Mouse (Mus musculus) megakaryocyte, embryonic 14.5 days (primary cell): ENCODE measurements at regions not wholly inside any gene's neighbourhood (a gene's known extent, or its start where the extent isn't known, plus 50 kb on each side); places are given as distances from the start of the nearest gene placed in this dataset.

Experiments
- FLI1 ChIP-seq: IDR thresholded peaks from 2 replicates; pipeline ENCODE4 v1.6.1; 2012; ENCODE audit warnings: low read length, inconsistent platforms, mixed read lengths
- GATA1 ChIP-seq: IDR thresholded peaks from 3 replicates; pipeline ENCODE4 v1.6.1; 2012; ENCODE audit warnings: mixed read lengths, low read length, inconsistent platforms, borderline replicate concordance

GRCm38 (mm10) chr8:114004436-114004835 is 128.9 kb upstream of the Nudt7 start:
- TF ChIP-seq GATA1, result no peak
- TF ChIP-seq FLI1, result no peak
